Mouse (Mus musculus): ENCODE results near the gene Gpr55. TPM values are rescaled to one million over a fixed set of nuclear protein-coding genes. Genes with fewer than 3 reads are reported as not detected.

Gene Gpr55
- polyA plus RNA-seq, 1 experiment from 2014 or later = 0.10 TPM

DNA sequence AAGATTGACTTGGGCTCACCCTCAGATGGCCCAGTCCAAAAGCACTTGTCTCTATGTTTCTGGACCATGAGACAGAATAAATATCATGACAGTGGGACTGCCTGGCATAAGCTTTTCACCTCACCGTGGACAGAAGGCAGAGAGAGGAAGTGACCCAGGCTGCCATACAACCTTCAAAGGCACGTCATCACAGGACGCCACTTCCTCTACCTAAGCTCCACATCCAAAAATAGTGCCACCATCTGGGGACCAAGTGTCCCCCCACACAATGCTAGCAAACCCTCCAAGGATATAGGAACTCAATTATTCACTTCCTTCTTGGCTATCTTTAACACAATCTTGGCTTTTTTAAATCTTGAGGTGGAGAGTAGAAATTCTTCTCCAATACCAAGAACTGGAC lies 1.3 kb upstream of the Gpr55 start:
- H3K4me3 ChIP-seq (ENCODE audit: low read length) = no peak overlapping the region
- H3K4me1 ChIP-seq (ENCODE audit: control insufficient read depth, insufficient read depth, low read length) = peaks cover 21% of the 10 kb centered on the region
- H3K36me3 ChIP-seq (ENCODE audit: control insufficient read depth, insufficient read depth, low read length) = no peaks in the 10 kb centered on the region
- no peak for ATAC-seq
- 76% methylated on average over 3 of the region's 3 CpGs for WGBS
- no peak overlapping the region for H3K9ac ChIP-seq (ENCODE audit: low read depth, low read length)
- no peaks in the 10 kb centered on the region for H3K27me3 ChIP-seq (replicated peaks; ENCODE audit: control insufficient read depth, insufficient read depth, low read length)
- H3K4me2 ChIP-seq (ENCODE audit: low read depth, low read length) = no peak overlapping the region
- no peaks in the 10 kb centered on the region for H3K9me3 ChIP-seq (ENCODE audit: control insufficient read depth, low read length)
- no peak overlapping the region for H3K27ac ChIP-seq (ENCODE audit: low read length)

DNA sequence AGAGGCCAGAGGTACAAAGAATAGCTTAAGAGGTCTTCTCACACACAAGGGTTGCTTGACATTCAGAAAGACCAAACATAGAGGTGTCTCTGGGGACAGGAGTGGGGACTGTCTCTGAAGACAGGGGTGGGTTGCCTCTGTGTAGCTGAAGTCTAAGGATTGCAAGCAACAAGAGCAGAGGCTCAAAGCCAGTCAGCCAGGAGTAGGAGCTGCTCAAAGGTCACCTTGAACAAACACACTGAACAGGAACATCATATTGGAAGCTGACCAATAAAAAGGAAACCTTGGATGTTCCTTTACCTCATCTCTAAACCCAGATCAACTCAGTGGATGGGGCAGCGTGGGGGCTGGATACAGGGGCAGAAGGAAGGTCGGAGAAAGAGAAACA lies 924 bp downstream of the Gpr55 start:
- H3K4me3 ChIP-seq (ENCODE audit: low read length) = no peak overlapping the region
- H3K9ac ChIP-seq (ENCODE audit: low read depth, low read length) = no peak overlapping the region
- no peak overlapping the region for H3K4me2 ChIP-seq (ENCODE audit: low read depth, low read length)
- H3K36me3 ChIP-seq (ENCODE audit: control insufficient read depth, insufficient read depth, low read length) = no peaks in the 10 kb centered on the region
- ATAC-seq = peak; percentile 34
- no peak overlapping the region for H3K27ac ChIP-seq (ENCODE audit: low read length)
- WGBS = 63% methylated on average over 2 of the region's 2 CpGs
- H3K4me1 ChIP-seq (ENCODE audit: control insufficient read depth, insufficient read depth, low read length) = peaks cover 21% of the 10 kb centered on the region
- no peaks in the 10 kb centered on the region for H3K27me3 ChIP-seq (replicated peaks; ENCODE audit: control insufficient read depth, insufficient read depth, low read length)
- H3K9me3 ChIP-seq (ENCODE audit: control insufficient read depth, low read length) = no peaks in the 10 kb centered on the region

DNA sequence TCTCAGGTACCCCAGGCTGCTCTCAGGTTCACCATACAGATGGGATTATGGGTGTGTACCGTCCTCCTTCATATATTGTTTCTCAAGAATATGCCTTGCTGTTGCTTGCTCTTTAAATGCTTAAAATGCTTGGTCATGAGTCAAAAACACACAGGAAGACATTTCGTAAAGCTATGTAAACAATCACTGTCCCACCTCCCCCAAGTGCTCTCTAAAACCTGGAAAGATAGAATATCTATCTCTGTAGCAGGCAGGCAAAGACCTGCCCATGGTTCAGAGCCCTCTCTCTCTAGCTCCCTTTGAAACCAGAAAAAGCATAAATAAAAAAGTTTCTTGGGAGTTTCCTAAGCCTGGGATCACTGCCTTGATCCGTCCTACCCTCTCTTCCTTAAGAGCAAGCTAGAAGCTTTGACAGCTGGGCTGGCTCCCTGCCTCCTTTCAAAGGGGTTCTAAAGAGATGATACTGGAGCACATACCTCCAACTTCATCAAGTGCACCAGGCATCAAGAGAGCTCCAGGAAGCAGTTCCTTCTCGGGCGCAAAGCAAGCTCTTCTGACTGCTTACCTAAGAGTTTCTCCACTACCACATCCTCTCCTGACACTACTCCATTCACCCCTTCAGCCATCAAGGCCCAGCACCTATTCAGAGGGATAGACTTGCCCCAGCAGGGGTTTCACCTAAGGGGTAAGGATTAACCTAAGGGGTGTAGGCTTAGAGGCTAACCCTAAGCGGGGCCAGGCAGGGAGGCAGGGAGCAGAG lies 1.5 kb downstream of the Gpr55 start:
- H3K9ac ChIP-seq (ENCODE audit: low read depth, low read length) = no peak overlapping the region
- no peaks in the 10 kb centered on the region for H3K27me3 ChIP-seq (replicated peaks; ENCODE audit: control insufficient read depth, insufficient read depth, low read length)
- no peak overlapping the region for H3K4me2 ChIP-seq (ENCODE audit: low read depth, low read length)
- no peak overlapping the region for H3K4me3 ChIP-seq (ENCODE audit: low read length)
- no peaks in the 10 kb centered on the region for H3K36me3 ChIP-seq (ENCODE audit: control insufficient read depth, insufficient read depth, low read length)
- H3K4me1 ChIP-seq (ENCODE audit: control insufficient read depth, insufficient read depth, low read length) = peaks cover 21% of the 10 kb centered on the region
- 56% methylated on average over 6 of the region's 6 CpGs for WGBS
- no peaks in the 10 kb centered on the region for H3K9me3 ChIP-seq (ENCODE audit: control insufficient read depth, low read length)
- H3K27ac ChIP-seq (ENCODE audit: low read length) = no peak overlapping the region
- peak; percentile 9 for ATAC-seq

GRCm38 (mm10) chr1:85957942-85958619 lies 2.7 kb downstream of the Gpr55 start:
- no peaks in the 10 kb centered on the region for H3K27me3 ChIP-seq (replicated peaks; ENCODE audit: control insufficient read depth, insufficient read depth, low read length)
- no peaks in the 10 kb centered on the region for H3K9me3 ChIP-seq (ENCODE audit: control insufficient read depth, low read length)
- peaks cover 21% of the 10 kb centered on the region for H3K4me1 ChIP-seq (ENCODE audit: control insufficient read depth, insufficient read depth, low read length)
- ATAC-seq = no peak
- H3K4me2 ChIP-seq (ENCODE audit: low read depth, low read length) = no peak overlapping the region
- 50% methylated on average over 9 of the region's 9 CpGs for WGBS
- no peaks in the 10 kb centered on the region for H3K36me3 ChIP-seq (ENCODE audit: control insufficient read depth, insufficient read depth, low read length)
- no peak overlapping the region for H3K27ac ChIP-seq (ENCODE audit: low read length)
- no peak overlapping the region for H3K4me3 ChIP-seq (ENCODE audit: low read length)
- H3K9ac ChIP-seq (ENCODE audit: low read depth, low read length) = no peak overlapping the region

GRCm38 (mm10) chr1:85957290-85957689 lies 3.5 kb downstream of the Gpr55 start:
- no peak overlapping the region for H3K4me3 ChIP-seq (ENCODE audit: low read length)
- no peaks in the 10 kb centered on the region for H3K9me3 ChIP-seq (ENCODE audit: control insufficient read depth, low read length)
- no peaks in the 10 kb centered on the region for H3K27me3 ChIP-seq (replicated peaks; ENCODE audit: control insufficient read depth, insufficient read depth, low read length)
- 65% methylated on average over 5 of the region's 5 CpGs for WGBS
- no peak overlapping the region for H3K4me2 ChIP-seq (ENCODE audit: low read depth, low read length)
- H3K27ac ChIP-seq (ENCODE audit: low read length) = no peak overlapping the region
- H3K4me1 ChIP-seq (ENCODE audit: control insufficient read depth, insufficient read depth, low read length) = peaks cover 21% of the 10 kb centered on the region
- no peaks in the 10 kb centered on the region for H3K36me3 ChIP-seq (ENCODE audit: control insufficient read depth, insufficient read depth, low read length)
- no peak for ATAC-seq
- no peak overlapping the region for H3K9ac ChIP-seq (ENCODE audit: low read depth, low read length)

- Histone ChIP-seq H3K36me3 (ENCODE audit: control insufficient read depth, insufficient read depth, low read length) (no peaks in the 10 kb centered on the region), H3K4me3 (ENCODE audit: low read length) (no peak overlapping the region), H3K27ac (ENCODE audit: low read length) (no peak overlapping the region), H3K9ac (ENCODE audit: low read depth, low read length) (no peak overlapping the region), H3K4me1 (ENCODE audit: control insufficient read depth, insufficient read depth, low read length) (peaks cover 18% of the 10 kb centered on the region), H3K27me3 (replicated peaks; ENCODE audit: control insufficient read depth, insufficient read depth, low read length) (no peaks in the 10 kb centered on the region), H3K9me3 (ENCODE audit: control insufficient read depth, low read length) (no peaks in the 10 kb centered on the region), H3K4me2 (ENCODE audit: low read depth, low read length) (no peak overlapping the region)
- ATAC-seq = no peak
- 83% methylated on average over 3 of the region's 3 CpGs for WGBS
These were observed 5.7 kb downstream of the Gpr55 start for GRCm38 (mm10) chr1:85955150-85955549.

DNA sequence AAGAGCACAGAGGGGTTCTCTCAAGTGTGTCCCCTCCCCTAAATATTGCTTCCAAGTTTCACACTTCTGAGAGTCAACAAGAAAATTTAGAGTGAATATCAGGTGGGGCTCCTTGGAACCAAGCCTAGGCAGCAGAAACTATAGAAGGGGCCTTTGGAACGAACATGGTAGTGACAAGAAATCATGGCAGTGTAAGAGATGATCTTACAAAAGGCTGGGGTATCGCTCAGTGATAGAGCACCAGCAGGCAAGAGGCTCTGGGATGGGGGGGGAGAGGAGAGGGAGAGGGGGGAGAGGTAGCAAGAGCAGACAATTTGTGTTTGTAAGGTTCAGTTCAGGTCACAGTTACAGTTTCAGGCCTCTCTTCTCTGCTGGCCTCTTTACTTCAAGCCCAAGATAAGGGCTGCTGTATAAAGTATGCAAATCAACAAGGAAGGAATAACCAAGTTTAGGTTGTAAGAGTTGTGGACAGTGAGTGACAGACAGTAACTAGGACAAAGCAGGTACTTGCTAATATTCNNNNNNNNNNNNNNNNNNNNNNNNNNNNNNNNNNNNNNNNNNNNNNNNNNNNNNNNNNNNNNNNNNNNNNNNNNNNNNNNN lies 11.6 kb downstream of the Gpr55 start:
- no peaks in the 10 kb centered on the region for H3K36me3 ChIP-seq (ENCODE audit: control insufficient read depth, insufficient read depth, low read length)
- H3K9me3 ChIP-seq (ENCODE audit: control insufficient read depth, low read length) = no peaks in the 10 kb centered on the region
- H3K4me2 ChIP-seq (ENCODE audit: low read depth, low read length) = no peak overlapping the region
- H3K4me3 ChIP-seq (ENCODE audit: low read length) = no peak overlapping the region
- peak; percentile 74 for ATAC-seq
- 88% methylated on average over 2 of the region's 2 CpGs for WGBS
- H3K9ac ChIP-seq (ENCODE audit: low read depth, low read length) = no peak overlapping the region
- H3K4me1 ChIP-seq (ENCODE audit: control insufficient read depth, insufficient read depth, low read length) = no peaks in the 10 kb centered on the region
- H3K27me3 ChIP-seq (replicated peaks; ENCODE audit: control insufficient read depth, insufficient read depth, low read length) = no peaks in the 10 kb centered on the region
- no peak overlapping the region for H3K27ac ChIP-seq (ENCODE audit: low read length)

DNA sequence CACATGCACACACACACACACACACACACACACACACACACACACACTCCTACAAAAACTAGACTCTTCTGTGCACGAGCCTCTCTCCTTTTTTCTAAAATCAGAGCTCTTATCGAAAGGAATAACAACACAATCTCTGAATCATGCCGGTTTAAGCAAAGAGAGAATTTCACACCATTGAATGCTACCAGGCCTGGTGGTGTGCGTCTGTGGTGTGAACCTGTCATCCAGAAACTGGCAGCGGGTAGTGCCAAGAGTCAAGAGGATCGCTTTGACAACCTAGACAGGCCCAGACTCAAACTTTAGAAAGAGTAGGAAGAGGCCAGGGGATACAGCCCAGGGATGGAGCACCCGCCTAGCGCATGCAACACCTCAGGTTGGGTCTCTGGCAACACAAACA lies 18.5 kb downstream of the Gpr55 start:
- H3K9me3 ChIP-seq (ENCODE audit: control insufficient read depth, low read length) = no peaks in the 10 kb centered on the region
- no peak for ATAC-seq
- 78% methylated on average over 8 of the region's 8 CpGs for WGBS

DNA sequence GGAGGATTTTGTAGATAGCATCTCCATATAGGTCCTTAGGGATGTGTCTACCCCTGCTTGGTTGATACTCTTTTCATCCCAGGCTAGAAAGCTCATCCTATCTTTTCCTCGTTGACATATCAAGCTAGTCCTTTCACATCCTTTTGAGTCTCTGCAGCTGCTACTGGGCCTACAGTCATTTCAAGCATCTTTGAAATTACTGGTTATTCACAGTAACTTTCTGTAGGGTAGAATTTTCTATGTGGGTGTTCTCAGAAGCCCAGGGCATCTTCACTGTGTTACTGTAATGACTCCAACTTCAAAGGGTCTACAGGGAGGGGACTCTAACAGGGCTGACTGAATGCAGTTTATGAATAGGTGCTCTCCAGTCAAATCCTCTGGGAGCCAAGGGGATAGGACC lies 23.5 kb downstream of the Gpr55 start:
- no peak for ATAC-seq
- WGBS = 59% methylated on average over 1 of the region's 1 CpGs
- no peaks in the 10 kb centered on the region for H3K27me3 ChIP-seq (replicated peaks; ENCODE audit: control insufficient read depth, insufficient read depth, low read length)
- no peaks in the 10 kb centered on the region for H3K9me3 ChIP-seq (ENCODE audit: control insufficient read depth, low read length)
- H3K4me1 ChIP-seq (ENCODE audit: control insufficient read depth, insufficient read depth, low read length) = peaks cover 11% of the 10 kb centered on the region
- H3K4me3 ChIP-seq (ENCODE audit: low read length) = no peak overlapping the region
- no peaks in the 10 kb centered on the region for H3K36me3 ChIP-seq (ENCODE audit: control insufficient read depth, insufficient read depth, low read length)
- no peak overlapping the region for H3K4me2 ChIP-seq (ENCODE audit: low read depth, low read length)
- no peak overlapping the region for H3K27ac ChIP-seq (ENCODE audit: low read length)
- no peak overlapping the region for H3K9ac ChIP-seq (ENCODE audit: low read depth, low read length)

More for the DNA sequence above, 18.5 kb downstream of the Gpr55 start:
- no peak overlapping the region for H3K9ac ChIP-seq (ENCODE audit: low read depth, low read length)
- no peak overlapping the region for H3K27ac ChIP-seq (ENCODE audit: low read length)
- no peaks in the 10 kb centered on the region for H3K27me3 ChIP-seq (replicated peaks; ENCODE audit: control insufficient read depth, insufficient read depth, low read length)
- no peak overlapping the region for H3K4me2 ChIP-seq (ENCODE audit: low read depth, low read length)
- H3K36me3 ChIP-seq (ENCODE audit: control insufficient read depth, insufficient read depth, low read length) = no peaks in the 10 kb centered on the region
- no peaks in the 10 kb centered on the region for H3K4me1 ChIP-seq (ENCODE audit: control insufficient read depth, insufficient read depth, low read length)
- H3K4me3 ChIP-seq (ENCODE audit: low read length) = no peak overlapping the region

Measured in intestine, embryonic 16.5 days (tissue).